8 mouse cellular contexts compared by ENCODE assay signal in the genomic region with DNA sequence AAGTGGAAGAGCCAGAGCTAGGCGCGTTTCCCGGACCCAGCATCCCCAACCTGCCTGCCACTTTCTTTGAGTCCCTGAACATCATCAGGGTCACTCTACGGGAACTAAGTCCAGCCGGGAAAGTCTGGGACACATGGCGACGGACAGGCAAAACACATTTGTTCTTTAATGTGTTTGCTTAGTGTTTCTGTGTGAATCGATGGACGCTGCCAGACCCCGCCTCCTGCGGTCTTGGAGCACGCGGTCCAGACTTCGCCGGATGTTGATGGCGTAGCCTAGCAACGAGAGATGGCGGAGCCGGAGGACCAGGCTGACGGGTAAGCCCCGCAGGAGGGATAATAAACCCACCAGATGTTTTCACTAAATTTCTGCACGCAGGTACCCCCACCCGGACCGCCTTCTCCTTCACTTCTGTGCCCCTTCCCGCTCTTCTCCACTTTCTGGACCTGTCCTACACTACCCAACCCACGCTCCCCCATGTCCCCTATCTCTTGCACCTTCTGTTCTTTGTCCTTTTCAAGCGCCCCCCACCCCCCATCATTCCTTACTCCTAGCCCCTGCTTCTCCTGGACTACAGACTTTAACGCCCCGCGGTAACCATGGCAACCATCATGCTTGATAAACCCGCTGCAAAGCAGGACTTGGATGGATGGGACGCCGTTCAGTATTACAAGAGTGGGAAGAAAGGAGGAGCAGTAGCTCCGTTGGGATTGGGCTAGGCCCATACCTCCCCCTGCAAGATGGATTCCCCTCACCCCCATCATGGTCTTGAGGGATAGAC. TPM values are rescaled to one million over a fixed set of nuclear protein-coding genes. Genes with fewer than 3 reads are reported as not detected.
DNase-seq lines count a peak whose midpoint lies in the region; ATAC-seq and TF ChIP-seq lines count a peak whose summit lies in the region.

No protein-coding gene starts in this region.

- no peaks in the 10 kb centered on the region for H3K4me1 ChIP-seq in ES-Bruce4 (ENCODE audit: control insufficient read depth, insufficient read depth, low read length)
- peaks cover 46% of the 10 kb centered on the region for H3K4me1 ChIP-seq in hindbrain, embryonic 12.5 days

- H3K27ac ChIP-seq in ES-Bruce4 (ENCODE audit: insufficient read depth, low read length), result no peak overlapping the region
- peak overlapping the region; percentile 88 for H3K27ac ChIP-seq in hindbrain, embryonic 12.5 days

- H3K27me3 ChIP-seq in ES-Bruce4 (ENCODE audit: control insufficient read depth, insufficient read depth, low read length, poor library complexity, severe bottlenecking), result 0 out of 2 replicates have a peak, but pooled peaks cover 3% of the 10 kb centered on the region
- no peaks in the 10 kb centered on the region for H3K27me3 ChIP-seq in hindbrain, embryonic 12.5 days

- WGBS in hindbrain, embryonic 12.5 days, result under 1% methylated on average over 34 of the region's 34 CpGs

- peak; percentile 92 for ATAC-seq in hindbrain, embryonic 12.5 days (ENCODE audit: low FRiP score)

- H3K4me2 ChIP-seq in hindbrain, embryonic 12.5 days (replicated peaks), result peak overlapping the region; percentile 93

- no peak for TF ChIP-seq CTCF in ES-Bruce4 (IDR thresholded peaks at IDR 0.05; ENCODE audit: low read depth, low read length)

- H3K9ac ChIP-seq in ES-Bruce4 (ENCODE audit: low read depth, poor library complexity, severe bottlenecking), result no peak overlapping the region; the same call in 1 of the 2 replicates
- peak overlapping the region; percentile 91 for H3K9ac ChIP-seq in hindbrain, embryonic 12.5 days

- TF ChIP-seq EP300 in ES-Bruce4 (IDR thresholded peaks at IDR 0.05; ENCODE audit: insufficient read depth, low read depth, low read length), result no peak

- H3K9me3 ChIP-seq in ES-Bruce4 (replicated peaks; ENCODE audit: control insufficient read depth, insufficient read depth, low read length, poor library complexity, severe bottlenecking), result no peaks in the 10 kb centered on the region
- H3K9me3 ChIP-seq in hindbrain, embryonic 12.5 days (replicated peaks), result no peaks in the 10 kb centered on the region

- H3K36me3 ChIP-seq in ES-Bruce4 (ENCODE audit: control insufficient read depth, insufficient read depth, low read length, poor library complexity, severe bottlenecking), result no peaks in the 10 kb centered on the region
- H3K36me3 ChIP-seq in hindbrain, embryonic 12.5 days, result peaks cover 11% of the 10 kb centered on the region; the same call in 1 of the 2 replicates

- H3K4me3 ChIP-seq in ES-Bruce4 (ENCODE audit: low read depth, low read length), result peak overlapping the region; percentile 64
- H3K4me3 ChIP-seq in hindbrain, embryonic 12.5 days, result peak overlapping the region; percentile 78

- TF ChIP-seq POLR2A in ES-Bruce4 (IDR thresholded peaks at IDR 0.05; ENCODE audit: insufficient read depth, low read length), result no peak

- peak; percentile 80 for DNase-seq in brain, adult 2 months (ENCODE audit: low read depth, low spot score)
- peak; percentile 37 to 49 for DNase-seq in frontal cortex, postnatal 25 days (ENCODE audit: low spot score in 2 of 2)
- peak; percentile 66 to 73 for DNase-seq in layer of hippocampus, postnatal 14 days (ENCODE audit: low spot score in 2 of 2)
- DNase-seq in lung, postnatal 14 days, result peak; percentile 75
- DNase-seq in ovary, postnatal 36 days (ENCODE audit: low spot score), result peak; percentile 57
- DNase-seq in urinary bladder, postnatal 36 days (ENCODE audit: low spot score in 2 of 2), result peak; percentile 62 to 71

RNA-seq across cellular contexts. Expression of a gene that starts 0.7 kb away (rescaled TPM):
- 4.1 and 8.1 TPM in 2 replicates for polyA plus RNA-seq in ES-Bruce4 (2011; ENCODE audit: insufficient read depth, insufficient read length, low read depth, missing spikeins)
- 19.1 and 20.5 TPM in 2 replicates for polyA plus RNA-seq in hindbrain, embryonic 12.5 days (2016; fragmentation: Nextera tagmentation; extraction: Ambion mirVana)
- total RNA-seq in layer of hippocampus, postnatal 14 days (2021), result 1 to 10 TPM; 3.3 to 5.1 TPM

RNA-seq across cellular contexts. Expression of a gene that starts 0.7 kb away (rescaled TPM):
- polyA plus RNA-seq in ES-Bruce4 (2011; ENCODE audit: insufficient read depth, insufficient read length, low read depth, missing spikeins), result 15.8 and 15.9 TPM in 2 replicates
- 34.7 and 36.7 TPM in 2 replicates for polyA plus RNA-seq in hindbrain, embryonic 12.5 days (2016; fragmentation: Nextera tagmentation; extraction: Ambion mirVana)
- 10 to 100 TPM; 79.7 to 81.0 TPM for total RNA-seq in layer of hippocampus, postnatal 14 days (2021)

RNA-seq across cellular contexts. Expression of a gene that starts 38.7 kb away (rescaled TPM):
- polyA plus RNA-seq in ES-Bruce4 (2011; ENCODE audit: insufficient read depth, insufficient read length, low read depth, missing spikeins), result 42.3 and 50.4 TPM in 2 replicates
- 49.3 and 52.4 TPM in 2 replicates for polyA plus RNA-seq in hindbrain, embryonic 12.5 days (2016; fragmentation: Nextera tagmentation; extraction: Ambion mirVana)
- 100 to 1,000 TPM; 178 to 184 TPM for total RNA-seq in layer of hippocampus, postnatal 14 days (2021)
